Mouse (Mus musculus): Measurements from ENCODE around the gene Ptprg.
"Not testable (repeated sequence)": the region's sequence is repeated elsewhere in the genome, so short reads cannot be mapped to it uniquely, and the experiment has no call there.

Ptprg gene

DNA sequence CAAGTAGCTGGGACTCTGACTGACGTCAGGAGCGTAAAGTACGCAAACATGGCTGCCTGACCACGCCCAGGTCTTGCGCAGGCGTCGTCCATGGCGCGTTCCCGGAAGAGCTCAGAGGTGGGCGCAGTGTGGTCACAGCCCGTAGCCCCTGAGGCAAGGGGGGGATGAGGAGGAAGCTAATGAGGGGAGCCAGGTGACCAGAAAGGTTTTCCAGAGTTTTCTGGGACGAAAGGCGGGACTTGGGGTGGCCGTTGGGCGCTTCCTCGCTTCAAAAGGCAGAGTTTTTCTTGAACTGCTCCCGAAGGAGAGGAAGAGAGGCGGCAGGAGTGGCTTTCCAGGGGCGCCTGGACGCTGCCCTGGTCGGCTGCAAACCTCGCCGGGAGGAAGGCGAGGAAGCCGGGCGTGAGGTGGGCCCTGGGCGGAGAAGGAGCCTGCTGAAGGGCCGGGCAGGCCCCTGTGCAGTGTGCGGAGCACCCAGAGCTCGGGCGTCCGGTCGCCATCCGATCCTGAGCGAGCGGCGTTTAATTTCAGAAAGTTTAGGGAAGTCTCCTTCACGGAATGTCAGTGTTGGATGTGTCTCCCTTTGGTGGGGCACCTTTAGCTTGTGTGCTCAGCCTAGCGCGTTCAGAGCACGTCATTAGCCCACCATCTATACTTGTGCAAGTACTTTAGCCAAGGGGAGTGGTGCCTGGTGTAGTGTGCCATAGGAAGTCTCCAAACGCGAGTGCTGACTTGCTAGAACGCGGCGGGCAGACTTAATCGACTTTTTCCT is 731.0 kb downstream of the Ptprg start, which contains the start of gene 3830406C13Rik:
Gene 3830406C13Rik (plus strand): TSS at position 33 of the 772 bp plus-strand sequence.
- peak; percentile 84 for DNase-seq

DNA sequence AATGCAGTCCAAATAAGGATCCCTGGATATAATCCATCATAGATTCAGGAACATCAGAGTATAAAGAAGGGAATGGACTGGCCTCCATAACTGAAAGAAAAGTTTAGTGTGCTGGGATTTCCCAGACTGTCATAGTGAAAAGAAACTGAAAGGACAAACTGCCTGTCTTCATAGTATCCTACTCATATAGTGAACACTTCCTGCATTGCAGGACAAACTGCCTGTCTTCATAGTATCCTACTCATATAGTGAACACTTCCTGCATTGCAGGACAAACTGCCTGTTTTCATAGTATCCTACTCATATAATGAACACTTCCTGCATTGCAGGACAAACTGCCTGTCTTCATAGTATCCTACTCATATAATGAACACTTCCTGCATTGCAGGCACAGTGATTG is 736.4 kb downstream of the Ptprg start:
- not testable (repeated sequence) for DNase-seq
